Mouse (Mus musculus) embryonic facial prominence, embryonic 14.5 days (tissue): ENCODE measurements at regions not wholly inside any gene's neighbourhood (a gene's known extent, or its start where the extent isn't known, plus 50 kb on each side); places are given as distances from the start of the nearest gene placed in this dataset.

Experiments used
- ATAC-seq: fragments of 200-750 bp; cut with Nextera tagmentation; 2 replicates; pipeline ENCODE4 v1.8.0; 2017; ENCODE audit warnings: low read depth, moderate number of reproducible peaks, moderate TSS enrichment
- DNase-seq: peaks from one replicate; pipeline ENCODE4 v3.0.0-alpha.2; 2015; ENCODE audit warnings: low spot score
- H3K27ac ChIP-seq: fragments of 300-500 bp; sonication (generic); replicated peaks from 2 replicates; pipeline ENCODE4 v1.5.1; 2014; ENCODE audit warnings: low read depth, mild to moderate bottlenecking, low read length, moderate library complexity
- H3K27me3 ChIP-seq: fragments of 300-500 bp; sonication (generic); replicated peaks from 2 replicates; pipeline ENCODE4 v1.6.1; 2014; ENCODE audit warnings: low read length; ENCODE audit not compliant: control insufficient read depth, insufficient read depth
- H3K36me3 ChIP-seq: fragments of 300-500 bp; sonication (generic); 2 replicates; pipeline ENCODE4 v1.6.1; 2014; ENCODE audit warnings: low read length, mixed read lengths; ENCODE audit not compliant: control insufficient read depth, insufficient read depth
- H3K4me1 ChIP-seq: fragments of 300-500 bp; sonication (generic); 2 replicates; pipeline ENCODE4 v1.6.1; 2014; ENCODE audit warnings: antibody characterized with exemption, low read length; ENCODE audit not compliant: control insufficient read depth, insufficient read depth
- H3K4me2 ChIP-seq: fragments of 300-500 bp; sonication (generic); 2 replicates; pipeline ENCODE4 v1.6.1; 2014; ENCODE audit warnings: low read depth, mild to moderate bottlenecking, low read length, moderate library complexity, mixed read lengths
- H3K4me3 ChIP-seq: fragments of 300-500 bp; sonication (generic); 2 replicates; pipeline ENCODE4 v1.5.1; 2014; ENCODE audit warnings: low read depth, mild to moderate bottlenecking, low read length
- H3K9ac ChIP-seq: fragments of 300-500 bp; sonication (generic); 2 replicates; pipeline ENCODE4 v1.6.1; 2014; ENCODE audit warnings: low read depth, mild to moderate bottlenecking, low read length, moderate library complexity, mixed read lengths
- H3K9me3 ChIP-seq: fragments of 300-500 bp; sonication (generic); 2 replicates; pipeline ENCODE4 v1.6.1; 2016; ENCODE audit warnings: low read length; ENCODE audit not compliant: control insufficient read depth
- WGBS: fragments of 180-500 bp; shearing (Covaris S2); extraction: QIAGEN DNeasy Blood & Tissue Kit; methylation state at CpG from one replicate; pipeline ENCODE4 v1.1.7; 2014; 5-methylcytosine and 5-hydroxymethylcytosine counted together

DNA sequence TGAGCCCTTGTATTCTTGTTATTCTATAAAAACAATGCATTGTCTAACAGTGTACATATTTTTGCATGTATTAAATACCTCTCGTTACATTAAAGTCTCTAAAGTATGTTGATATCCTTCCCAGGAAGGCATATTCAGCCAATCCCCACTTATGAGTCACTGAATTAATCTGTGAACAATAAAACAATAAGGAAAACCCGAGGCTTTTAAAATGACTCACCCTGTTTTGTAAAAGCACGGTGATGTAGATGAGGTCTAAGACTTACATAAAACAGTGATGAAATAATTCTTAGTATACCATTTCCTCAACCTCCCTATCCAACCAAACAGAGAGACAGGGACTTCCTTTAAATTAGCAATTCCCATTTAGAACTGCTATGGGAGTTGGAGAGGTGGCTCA lies 95.8 kb downstream of the Asb7 start:
- Histone ChIP-seq H3K27me3 (no peaks in the 10 kb centered on the region), H3K4me3 (no peak overlapping the region), H3K27ac (no peak overlapping the region), H3K36me3 (no peaks in the 10 kb centered on the region), H3K4me2 (no peak overlapping the region), H3K4me1 (no peaks in the 10 kb centered on the region), H3K9ac (no peak overlapping the region), H3K9me3 (peaks cover 11% of the 10 kb centered on the region)
- 80% methylated on average over 3 of the region's 3 CpGs for whole genome bisulfite sequencing
- ATAC-seq = no peak
- DNase-seq = no peak

DNA sequence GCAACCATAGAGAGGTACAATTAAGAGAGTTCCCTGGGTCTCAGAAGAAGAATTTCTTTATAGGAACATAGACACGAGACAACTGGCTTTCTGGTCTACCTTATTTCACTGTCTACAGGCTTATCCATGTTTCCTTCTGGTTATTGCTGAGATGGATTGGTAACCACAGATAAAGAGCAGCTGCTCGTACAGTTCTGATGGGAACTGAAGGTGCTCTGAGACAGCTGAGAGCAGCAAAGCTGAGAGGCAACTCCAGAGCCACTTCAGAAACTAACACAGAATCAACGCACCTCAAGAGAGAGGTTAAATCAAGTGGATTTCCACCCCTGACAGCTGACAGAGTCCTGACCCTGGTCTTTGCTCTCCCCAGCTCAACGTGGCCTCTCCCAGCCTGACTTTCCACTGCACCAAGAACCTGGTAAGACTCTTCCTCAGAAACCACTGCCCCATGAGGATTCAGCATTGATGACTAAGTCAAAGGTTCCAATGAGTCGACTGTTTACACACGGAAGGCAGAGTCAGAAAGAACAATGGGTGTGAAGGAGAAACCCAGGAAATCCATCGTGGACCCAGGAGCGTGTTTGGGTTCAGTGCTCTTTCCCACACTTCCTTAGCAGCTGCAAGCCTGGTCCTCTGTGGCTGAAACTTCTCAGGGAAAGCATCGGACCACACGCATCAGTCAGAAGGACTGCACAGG lies 97.7 kb downstream of the Asb7 start:
- H3K27ac ChIP-seq = no peak overlapping the region
- ATAC-seq = no peak
- no peak overlapping the region for H3K4me2 ChIP-seq
- no peaks in the 10 kb centered on the region for H3K36me3 ChIP-seq
- no peak overlapping the region for H3K9ac ChIP-seq
- no peaks in the 10 kb centered on the region for H3K4me1 ChIP-seq
- WGBS = 82% methylated on average over 10 of the region's 10 CpGs
- DNase-seq = no peak
- peaks cover 12% of the 10 kb centered on the region for H3K9me3 ChIP-seq
- H3K27me3 ChIP-seq = no peaks in the 10 kb centered on the region
- no peak overlapping the region for H3K4me3 ChIP-seq

DNA sequence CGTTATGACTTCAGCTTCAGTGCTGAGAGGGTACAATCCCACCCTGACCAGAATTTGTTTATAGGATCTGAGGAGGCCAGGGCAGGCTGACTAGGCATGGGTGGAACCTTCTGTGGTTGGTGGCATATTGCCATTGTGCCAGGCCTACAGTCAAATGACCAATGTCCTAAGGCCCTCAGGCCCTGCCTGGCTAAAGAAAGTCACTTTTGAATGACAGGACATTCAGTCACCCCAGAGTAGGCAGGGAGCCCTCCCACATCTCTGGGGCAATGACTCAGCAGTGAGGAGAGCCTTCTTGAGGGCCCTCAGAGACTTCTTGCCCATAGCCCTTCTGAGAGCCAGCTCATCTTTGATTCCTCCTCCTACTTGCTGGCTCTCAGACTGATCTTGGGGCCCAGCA lies 102.9 kb downstream of the Asb7 start:
- no peaks in the 10 kb centered on the region for H3K36me3 ChIP-seq
- H3K4me3 ChIP-seq = no peak overlapping the region
- 81% methylated on average over 1 of the region's 1 CpGs for WGBS
- no peak overlapping the region for H3K4me2 ChIP-seq
- H3K9me3 ChIP-seq = peaks cover 12% of the 10 kb centered on the region
- ATAC-seq (no peak), DNase-seq (no peak)
- H3K4me1 ChIP-seq = no peaks in the 10 kb centered on the region
- H3K27me3 ChIP-seq = no peaks in the 10 kb centered on the region
- no peak overlapping the region for H3K9ac ChIP-seq
- no peak overlapping the region for H3K27ac ChIP-seq

DNA sequence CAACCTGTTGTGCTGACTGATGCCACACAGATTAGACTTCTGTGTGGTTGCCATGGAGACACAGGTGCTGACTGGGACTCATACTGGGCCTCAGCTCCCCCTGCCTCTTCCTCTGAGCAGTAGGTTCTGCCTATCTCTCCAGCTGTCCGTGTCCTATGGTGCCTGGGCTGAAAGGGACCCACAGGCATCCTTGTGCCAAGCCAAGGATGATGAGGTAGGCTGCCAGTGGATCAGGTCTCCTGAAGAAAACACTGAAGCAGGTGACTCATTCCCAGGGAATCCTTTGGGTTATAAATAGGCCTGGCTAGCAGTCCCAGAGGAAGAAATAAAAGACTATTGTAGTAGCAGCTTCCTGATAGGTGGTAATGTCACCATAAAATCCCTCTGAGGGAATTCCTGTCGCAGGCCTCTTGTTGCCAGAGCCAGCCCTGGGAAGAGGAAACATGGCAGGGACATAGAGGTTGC lies 108.7 kb downstream of the Asb7 start:
- DNase-seq = peak; percentile 20
- Histone ChIP-seq H3K27ac (no peak overlapping the region), H3K27me3 (no peaks in the 10 kb centered on the region), H3K36me3 (no peaks in the 10 kb centered on the region), H3K4me3 (no peak overlapping the region), H3K4me2 (no peak overlapping the region), H3K9me3 (no peaks in the 10 kb centered on the region), H3K4me1 (no peaks in the 10 kb centered on the region), H3K9ac (no peak overlapping the region)
- ATAC-seq = peak; percentile 30; the same call in 1 of the 2 replicates
- WGBS = 44% methylated on average over 2 of the region's 2 CpGs

DNA sequence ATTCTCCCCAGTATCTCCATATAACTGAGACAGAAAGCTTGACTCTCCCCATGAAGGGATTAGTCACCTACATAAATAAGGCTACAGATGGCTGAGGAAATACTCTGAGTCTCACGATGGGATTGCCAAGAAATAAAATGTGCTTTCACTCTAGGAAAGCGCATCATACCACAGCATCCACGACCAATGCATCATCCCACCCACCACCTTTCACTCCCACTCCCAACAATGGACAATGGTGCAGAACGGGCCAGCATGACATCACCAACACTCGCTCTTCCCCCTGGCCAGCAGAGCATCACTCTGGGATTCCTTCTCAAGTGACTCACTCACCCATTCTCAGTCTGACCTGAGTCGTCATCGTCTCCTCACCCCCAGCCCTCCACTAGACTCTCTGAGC lies 113.1 kb downstream of the Asb7 start:
- no peaks in the 10 kb centered on the region for H3K36me3 ChIP-seq
- H3K4me3 ChIP-seq = no peak overlapping the region
- H3K4me1 ChIP-seq = no peaks in the 10 kb centered on the region
- no peaks in the 10 kb centered on the region for H3K9me3 ChIP-seq
- 91% methylated on average over 7 of the region's 7 CpGs for WGBS
- DNase-seq (no peak), ATAC-seq (no peak)
- H3K27me3 ChIP-seq = no peaks in the 10 kb centered on the region
- H3K4me2 ChIP-seq = no peak overlapping the region
- H3K9ac ChIP-seq = no peak overlapping the region
- H3K27ac ChIP-seq = no peak overlapping the region

DNA sequence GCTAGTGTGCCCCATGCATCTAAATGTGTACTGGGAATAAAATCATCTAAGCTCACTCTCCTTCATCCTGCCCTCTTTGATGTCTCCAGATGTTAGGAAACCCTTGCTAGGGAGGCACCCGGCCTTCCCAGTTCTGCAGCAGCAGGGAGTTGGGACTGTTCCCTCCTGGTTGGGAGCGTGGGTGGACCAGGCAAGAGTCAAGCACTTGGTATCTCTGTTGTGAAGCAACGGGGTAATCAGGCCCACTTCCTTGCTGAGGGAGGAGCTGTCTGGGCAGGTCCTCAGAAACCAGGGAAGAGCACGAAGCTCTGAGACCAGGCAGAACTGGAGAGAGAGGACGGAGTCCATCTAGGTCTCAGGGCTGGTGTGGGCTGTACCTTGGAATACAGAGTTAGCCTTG lies 117.9 kb downstream of the Asb7 start:
- no peak for ATAC-seq
- Histone ChIP-seq H3K27me3 (no peaks in the 10 kb centered on the region), H3K27ac (no peak overlapping the region), H3K4me3 (no peak overlapping the region), H3K4me1 (no peaks in the 10 kb centered on the region), H3K9me3 (no peaks in the 10 kb centered on the region), H3K4me2 (no peak overlapping the region), H3K9ac (no peak overlapping the region), H3K36me3 (no peaks in the 10 kb centered on the region)
- WGBS = 55% methylated on average over 5 of the region's 5 CpGs
- DNase-seq = no peak

DNA sequence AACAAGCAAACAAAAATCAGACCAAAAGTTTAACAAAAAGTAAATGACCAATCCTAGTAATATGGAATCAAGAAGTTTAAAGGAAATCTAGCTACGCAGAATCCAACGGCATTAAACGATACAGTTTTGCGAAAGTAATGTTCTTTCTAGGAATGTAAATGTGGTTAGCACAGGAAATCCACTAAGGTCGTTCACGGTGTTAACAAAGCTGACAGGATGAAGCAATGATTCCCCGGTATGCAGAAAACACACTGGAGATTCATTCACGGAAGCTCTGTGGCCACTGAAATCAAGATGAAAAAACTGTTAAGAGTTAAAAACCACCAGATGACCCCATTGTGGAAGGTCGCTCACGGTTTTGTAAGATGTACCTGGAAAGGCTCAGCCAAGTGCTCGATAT lies 120.4 kb upstream of the Aldh1a3 start:
- no peaks in the 10 kb centered on the region for H3K36me3 ChIP-seq
- H3K27ac ChIP-seq = no peak overlapping the region
- ATAC-seq (no peak), DNase-seq (peak; percentile 4)
- H3K27me3 ChIP-seq = no peaks in the 10 kb centered on the region
- no peak overlapping the region for H3K4me2 ChIP-seq
- 73% methylated on average over 11 of the region's 11 CpGs for WGBS
- H3K9me3 ChIP-seq = no peaks in the 10 kb centered on the region
- no peak overlapping the region for H3K9ac ChIP-seq
- H3K4me3 ChIP-seq = no peak overlapping the region
- H3K4me1 ChIP-seq = no peaks in the 10 kb centered on the region

DNA sequence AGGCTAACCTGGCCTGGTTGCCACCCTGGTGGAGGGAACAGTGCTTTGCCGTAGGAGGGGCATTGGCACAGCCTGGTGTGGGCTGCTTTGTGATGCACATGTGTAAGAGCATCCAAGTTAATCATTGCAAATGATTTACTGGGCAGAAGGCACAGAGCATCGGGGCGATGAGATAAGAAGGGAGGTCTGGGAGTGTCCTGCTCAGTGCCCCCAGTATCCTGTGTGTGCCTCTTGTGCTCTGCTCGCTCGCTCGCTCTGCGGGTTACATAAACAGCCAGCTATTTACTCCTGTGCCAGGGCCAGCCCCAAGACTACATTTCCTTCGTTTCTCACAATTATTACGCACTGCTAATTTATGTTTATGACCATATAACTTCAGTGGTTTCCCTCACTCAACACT lies 117.9 kb upstream of the Aldh1a3 start:
- ATAC-seq (no peak), DNase-seq (no peak)
- no peaks in the 10 kb centered on the region for H3K36me3 ChIP-seq
- H3K9ac ChIP-seq = no peak overlapping the region
- no peak overlapping the region for H3K4me2 ChIP-seq
- no peaks in the 10 kb centered on the region for H3K4me1 ChIP-seq
- H3K27ac ChIP-seq = no peak overlapping the region
- no peak overlapping the region for H3K4me3 ChIP-seq
- no peaks in the 10 kb centered on the region for H3K27me3 ChIP-seq
- WGBS = 82% methylated on average over 9 of the region's 9 CpGs
- no peaks in the 10 kb centered on the region for H3K9me3 ChIP-seq

DNA sequence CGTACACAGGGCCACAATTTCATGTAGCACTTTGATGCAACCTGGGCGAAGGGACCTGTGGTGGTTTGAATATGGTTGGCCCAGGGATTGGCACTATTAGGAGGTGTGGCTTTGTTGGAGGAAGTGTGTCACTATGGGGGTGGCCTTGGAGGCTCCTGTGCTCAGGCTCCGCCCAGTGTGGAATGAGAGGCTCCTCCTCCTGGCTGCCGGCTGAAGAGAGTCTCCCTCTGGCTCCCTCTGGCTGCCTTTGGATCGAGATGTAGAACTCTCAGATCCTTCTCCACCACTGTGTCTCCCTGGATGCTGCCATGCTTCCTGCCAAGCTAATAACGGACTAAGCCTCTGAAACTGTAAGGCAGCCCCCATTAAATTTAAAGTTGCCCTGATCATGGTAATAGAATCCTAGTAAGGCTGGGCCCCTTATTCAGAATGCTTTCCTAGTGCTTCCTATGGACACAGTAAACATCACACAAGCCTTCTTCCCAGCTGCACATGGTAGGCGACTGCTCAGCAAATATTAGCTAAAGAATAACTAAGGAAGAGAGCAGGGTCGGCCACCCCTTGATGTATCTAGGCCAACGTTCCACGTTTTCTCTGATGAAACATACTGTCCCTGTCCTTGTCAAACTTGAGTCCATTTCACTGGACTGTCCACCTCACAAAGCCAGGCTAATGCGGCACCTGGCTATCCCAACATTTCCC lies 117.2 kb upstream of the Aldh1a3 start:
- DNase-seq (no peak), ATAC-seq (no peak)
- H3K4me1 ChIP-seq = no peaks in the 10 kb centered on the region
- H3K27me3 ChIP-seq = no peaks in the 10 kb centered on the region
- no peak overlapping the region for H3K9ac ChIP-seq
- no peak overlapping the region for H3K4me3 ChIP-seq
- no peaks in the 10 kb centered on the region for H3K36me3 ChIP-seq
- no peak overlapping the region for H3K4me2 ChIP-seq
- 88% methylated on average over 10 of the region's 11 CpGs for WGBS
- H3K27ac ChIP-seq = no peak overlapping the region
- H3K9me3 ChIP-seq = no peaks in the 10 kb centered on the region
